Mouse (Mus musculus): Measurements from ENCODE around the gene Slc39a13.

GRCm38 (mm10) chr2:91068872-91069165 is 1.4 kb downstream of the Slc39a13 start:
- no peak for TF ChIP-seq EP300 (optimal IDR thresholded peaks at IDR 0.05)
- peak; percentile 23; the same call in 1 of the 2 replicates for TF ChIP-seq CTCF (IDR thresholded peaks at IDR 0.05; ENCODE audit: low read depth)
